Mouse (Mus musculus) heart, embryonic 14.5 days (tissue): Measurements from ENCODE around the gene Mrgpra3. TPM values are rescaled to one million over a fixed set of nuclear protein-coding genes. Genes with fewer than 3 reads are reported as not detected.

ENCODE experiments used
- ATAC-seq: fragments of 200-750 bp; cut with Nextera tagmentation; 2 replicates; pipeline ENCODE4 v1.8.0; 2017; ENCODE audit warnings: low read depth, moderate TSS enrichment; ENCODE audit not compliant: insufficient number of reproducible peaks, insufficient read depth, low FRiP score
- H3K27ac ChIP-seq, 2 experiments: fragments of 200-500 bp in 1 of 2; fragments of 300-500 bp in 1 of 2; sonication (generic) in 1 of 2; replicated peaks in 1 of 2; 2 replicates each; pipeline ENCODE4 v1.5.1; 2012 to 2014; ENCODE audit warnings: low read depth in 2 of 2, low read length in 2 of 2, control low read depth in 1 of 2, mild to moderate bottlenecking in 1 of 2, mixed read lengths in 1 of 2; ENCODE audit not compliant: control insufficient read depth in 1 of 2, insufficient read depth in 1 of 2
- H3K27me3 ChIP-seq: fragments of 300-500 bp; sonication (generic); 2 replicates; pipeline ENCODE4 v1.6.1; 2014; ENCODE audit warnings: mild to moderate bottlenecking, low read length, control low read depth; ENCODE audit not compliant: control insufficient read depth, insufficient read depth
- H3K36me3 ChIP-seq: fragments of 300-500 bp; sonication (generic); 2 replicates; pipeline ENCODE4 v1.6.1; 2014; ENCODE audit warnings: mild to moderate bottlenecking, control low read depth, low read length, mixed read lengths; ENCODE audit not compliant: control insufficient read depth, insufficient read depth
- H3K4me1 ChIP-seq, 2 experiments: fragments of 200-500 bp in 1 of 2; fragments of 300-500 bp in 1 of 2; sonication (generic) in 1 of 2; 2 replicates each; pipeline ENCODE4 v1.6.1; 2012 to 2014; ENCODE audit warnings: low read length in 2 of 2, control low read depth in 1 of 2, mixed read lengths in 1 of 2; ENCODE audit not compliant: control insufficient read depth in 2 of 2, insufficient read depth in 2 of 2
- H3K4me2 ChIP-seq: fragments of 300-500 bp; sonication (generic); 2 replicates; pipeline ENCODE4 v1.6.1; 2014; ENCODE audit warnings: mild to moderate bottlenecking, low read length
- H3K4me3 ChIP-seq, 2 experiments: fragments of 200-500 bp in 1 of 2; fragments of 300-500 bp in 1 of 2; sonication (generic) in 1 of 2; 2 replicates each; pipeline ENCODE4 v1.5.1; 2012 to 2014; ENCODE audit warnings: low read length in 2 of 2, mild to moderate bottlenecking in 2 of 2, control low read depth in 1 of 2, low read depth in 1 of 2, moderate library complexity in 1 of 2; ENCODE audit not compliant: control insufficient read depth in 1 of 2, insufficient read depth in 1 of 2
- H3K9ac ChIP-seq: fragments of 300-500 bp; sonication (generic); 2 replicates; pipeline ENCODE4 v1.6.1; 2014; ENCODE audit warnings: mild to moderate bottlenecking, low read length
- H3K9me3 ChIP-seq: fragments of 300-500 bp; sonication (generic); 2 replicates; pipeline ENCODE4 v1.6.1; 2016; ENCODE audit warnings: low read length, control low read depth; ENCODE audit not compliant: control insufficient read depth
- WGBS: fragments of 180-500 bp; shearing (Covaris S2); extraction: QIAGEN DNeasy Blood & Tissue Kit; methylation state at CpG from one replicate; pipeline ENCODE4 v1.1.7; 2014; 5-methylcytosine and 5-hydroxymethylcytosine counted together
- polyA plus RNA-seq: library from polyadenylated mRNA; unstranded; fragments of >200 nt; fragmentation: Nextera tagmentation; extraction: Ambion mirVana; gene quantifications from 2 replicates; pipeline ENCODE4 v1.2.1, GENCODE M21; 2014

Mrgpra3 gene
- not detected in 2 replicates for polyA plus RNA-seq

- ATAC-seq, result no peak
Observed at GRCm38 (mm10) chr7:47601272-47601671, at the start of gene Mrgpra3. Mrgpra3 (minus strand) TSS chr7:47601372.

More at GRCm38 (mm10) chr7:47601272-47601671, at the start of gene Mrgpra3:
- Histone ChIP-seq H3K27me3 (no peaks in the 10 kb centered on the region), H3K9me3 (peaks cover 21% of the 10 kb centered on the region), H3K36me3 (no peaks in the 10 kb centered on the region), H3K4me2 (no peak within 1 kb of the TSS), H3K9ac (no peak within 1 kb of the TSS), H3K4me1 (no peaks in the 10 kb centered on the region), H3K27ac (no peak within 1 kb of the TSS), H3K4me3 (no peak within 1 kb of the TSS)
- WGBS, result 60% methylated on average over 2 of the region's 2 CpGs

Other genes starting within 250 kb of the Mrgpra3 start
- gene Mrgpra1, start 247.1 kb downstream of the Mrgpra3 start, polyA plus RNA-seq, result not detected in 2 replicates
- gene Mrgpra2a, start 149.2 kb downstream of the Mrgpra3 start, polyA plus RNA-seq, result not detected in 2 replicates
- not detected in 2 replicates for gene Mrgpra2b, start 72.5 kb downstream of the Mrgpra3 start, polyA plus RNA-seq